Mouse (Mus musculus) intestine, postnatal 0 days (tissue): ENCODE data around the gene Kif5c. TPM values are rescaled to one million over a fixed set of nuclear protein-coding genes. Genes with fewer than 3 reads are reported as not detected.

ENCODE experiments used
- ATAC-seq: fragments of 200-750 bp; cut with Nextera tagmentation; 2 replicates; pipeline ENCODE4 v1.8.0; 2017; ENCODE audit warnings: mild to moderate bottlenecking, moderate TSS enrichment, moderate library complexity
- H3K27ac ChIP-seq: fragments of 300-500 bp; sonication (generic); 2 replicates; pipeline ENCODE4 v1.5.1; 2014; ENCODE audit warnings: mild to moderate bottlenecking, low read depth, low read length, moderate library complexity
- H3K27me3 ChIP-seq: fragments of 300-500 bp; sonication (generic); replicated peaks from 2 replicates; pipeline ENCODE4 v1.6.1; 2014; ENCODE audit warnings: low read length, mixed read lengths; ENCODE audit not compliant: control insufficient read depth, insufficient read depth
- H3K36me3 ChIP-seq: fragments of 300-500 bp; sonication (generic); 2 replicates; pipeline ENCODE4 v1.6.1; 2014; ENCODE audit warnings: mild to moderate bottlenecking, moderate library complexity; ENCODE audit not compliant: control insufficient read depth, insufficient read depth
- H3K4me1 ChIP-seq: fragments of 300-500 bp; sonication (generic); replicated peaks from 2 replicates; pipeline ENCODE4 v1.6.1; 2014; ENCODE audit warnings: antibody characterized with exemption, low read length, mixed read lengths; ENCODE audit not compliant: control insufficient read depth, insufficient read depth
- H3K4me2 ChIP-seq: fragments of 300-500 bp; sonication (generic); replicated peaks from 2 replicates; pipeline ENCODE4 v1.6.1; 2014; ENCODE audit warnings: low read depth, mild to moderate bottlenecking, moderate library complexity
- H3K4me3 ChIP-seq: fragments of 300-500 bp; sonication (generic); 2 replicates; pipeline ENCODE4 v1.5.1; 2014; ENCODE audit warnings: low read depth, low read length
- H3K9ac ChIP-seq: fragments of 300-500 bp; sonication (generic); 2 replicates; pipeline ENCODE4 v1.6.1; 2014; ENCODE audit warnings: mild to moderate bottlenecking, low read depth, low read length
- H3K9me3 ChIP-seq: fragments of 300-500 bp; sonication (generic); 2 replicates; pipeline ENCODE4 v1.6.1; 2016; ENCODE audit warnings: mixed run types; ENCODE audit not compliant: control insufficient read depth
- CTCF ChIP-seq: sonication (generic); IDR thresholded peaks from 2 replicates; pipeline ENCODE4 v1.5.1; 2016; ENCODE audit warnings: low read depth, mild to moderate bottlenecking, control low read depth, antibody characterized with exemption, moderate library complexity
- WGBS: fragments of 180-500 bp; shearing (Covaris S2); extraction: QIAGEN DNeasy Blood & Tissue Kit; methylation state at CpG from one replicate; pipeline ENCODE4 v1.1.7; 2014; 5-methylcytosine and 5-hydroxymethylcytosine counted together
- polyA plus RNA-seq: library from polyadenylated mRNA; unstranded; fragments of >200 nt; fragmentation: Nextera tagmentation; extraction: Ambion mirVana; gene quantifications from 2 replicates; pipeline ENCODE4 v1.2.1, GENCODE M21; 2015

The Kif5c gene
- polyA plus RNA-seq, 1 experiment from 2014 or later = 2.7 TPM

DNA sequence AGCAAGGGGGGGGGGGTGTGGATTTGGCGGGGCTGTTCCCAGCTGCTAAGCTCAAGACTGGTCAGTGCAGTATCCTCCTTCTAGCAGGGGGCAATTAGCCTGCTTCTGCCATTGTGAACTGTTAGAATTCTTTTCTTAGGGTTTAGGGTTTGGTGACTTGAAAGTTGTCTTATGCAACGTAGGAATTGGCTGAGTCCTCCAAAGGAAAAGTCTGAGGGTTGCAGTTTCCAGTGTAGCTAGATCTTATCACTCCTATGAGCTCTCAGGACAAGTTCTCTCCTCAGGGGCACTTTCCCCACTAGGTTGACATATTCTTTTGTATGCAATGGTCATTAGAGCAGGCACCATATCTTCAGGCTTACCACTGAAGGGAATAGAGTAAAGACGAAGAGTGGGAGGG is 169.5 kb downstream of the Kif5c start:
- no peak overlapping the region for H3K9ac ChIP-seq
- no peaks in the 10 kb centered on the region for H3K4me1 ChIP-seq
- no peak overlapping the region for H3K27ac ChIP-seq
- no peak overlapping the region for H3K4me3 ChIP-seq
- no peaks in the 10 kb centered on the region for H3K9me3 ChIP-seq
- H3K36me3 ChIP-seq = no peaks in the 10 kb centered on the region
- TF ChIP-seq CTCF = no peak
- 36% methylated on average over 3 of the region's 3 CpGs for WGBS
- H3K27me3 ChIP-seq = peaks cover 16% of the 10 kb centered on the region; the same call in 1 of the 2 replicates
- ATAC-seq = no peak
- no peak overlapping the region for H3K4me2 ChIP-seq

DNA sequence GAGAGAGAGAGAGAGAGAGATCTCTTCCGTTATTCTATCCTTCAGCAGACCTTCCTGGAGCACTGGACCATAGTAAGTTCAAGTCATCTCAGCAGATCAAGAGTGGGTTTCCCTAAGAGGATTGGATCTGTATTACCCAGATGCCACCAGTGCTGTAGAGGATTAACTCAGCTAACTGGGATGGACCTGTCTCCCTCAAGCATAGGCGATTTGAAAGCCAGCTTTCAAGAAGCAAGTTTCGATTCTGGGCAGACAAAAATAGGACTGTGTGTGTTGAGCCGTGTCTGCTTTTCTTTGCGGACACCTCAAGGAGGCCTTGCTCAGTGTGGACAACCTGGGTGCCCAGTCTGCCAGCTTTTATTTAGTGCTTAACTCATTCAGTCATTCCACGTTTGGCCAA is 170.0 kb downstream of the Kif5c start:
- no peak overlapping the region for H3K9ac ChIP-seq
- no peak overlapping the region for H3K4me2 ChIP-seq
- peaks cover 16% of the 10 kb centered on the region; the same call in 1 of the 2 replicates for H3K27me3 ChIP-seq
- H3K4me1 ChIP-seq = no peaks in the 10 kb centered on the region
- no peak for ATAC-seq
- no peaks in the 10 kb centered on the region for H3K9me3 ChIP-seq
- H3K4me3 ChIP-seq = no peak overlapping the region
- no peak overlapping the region for H3K27ac ChIP-seq
- TF ChIP-seq CTCF = no peak
- whole genome bisulfite sequencing = 84% methylated on average over 6 of the region's 6 CpGs
- H3K36me3 ChIP-seq = no peaks in the 10 kb centered on the region

DNA sequence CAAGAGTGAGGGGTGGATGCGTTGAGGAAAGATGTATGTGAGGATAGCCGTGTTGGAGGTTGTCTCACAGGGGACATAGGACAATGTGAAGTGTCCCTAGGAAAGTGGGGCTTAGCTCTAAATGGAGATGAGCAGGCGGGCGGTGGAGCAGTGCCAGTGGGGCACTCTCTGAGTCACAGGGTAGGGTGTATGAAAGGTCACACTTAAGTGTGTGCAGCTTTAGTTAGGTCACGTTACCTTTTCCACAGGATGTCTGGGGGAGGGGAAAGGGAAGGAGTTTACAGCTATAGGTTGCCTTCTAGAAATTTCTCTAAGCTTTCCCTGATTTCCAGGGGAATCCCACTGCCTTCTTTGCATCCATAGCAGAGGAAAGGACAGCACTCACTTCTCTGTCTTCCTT is 170.4 kb downstream of the Kif5c start:
- no peak overlapping the region for H3K27ac ChIP-seq
- H3K9me3 ChIP-seq = no peaks in the 10 kb centered on the region
- peaks cover 16% of the 10 kb centered on the region; the same call in 1 of the 2 replicates for H3K27me3 ChIP-seq
- no peak for TF ChIP-seq CTCF
- WGBS = 72% methylated on average over 5 of the region's 5 CpGs
- no peak overlapping the region for H3K9ac ChIP-seq
- no peaks in the 10 kb centered on the region for H3K36me3 ChIP-seq
- ATAC-seq = no peak
- H3K4me3 ChIP-seq = no peak overlapping the region
- no peak overlapping the region for H3K4me2 ChIP-seq
- no peaks in the 10 kb centered on the region for H3K4me1 ChIP-seq

DNA sequence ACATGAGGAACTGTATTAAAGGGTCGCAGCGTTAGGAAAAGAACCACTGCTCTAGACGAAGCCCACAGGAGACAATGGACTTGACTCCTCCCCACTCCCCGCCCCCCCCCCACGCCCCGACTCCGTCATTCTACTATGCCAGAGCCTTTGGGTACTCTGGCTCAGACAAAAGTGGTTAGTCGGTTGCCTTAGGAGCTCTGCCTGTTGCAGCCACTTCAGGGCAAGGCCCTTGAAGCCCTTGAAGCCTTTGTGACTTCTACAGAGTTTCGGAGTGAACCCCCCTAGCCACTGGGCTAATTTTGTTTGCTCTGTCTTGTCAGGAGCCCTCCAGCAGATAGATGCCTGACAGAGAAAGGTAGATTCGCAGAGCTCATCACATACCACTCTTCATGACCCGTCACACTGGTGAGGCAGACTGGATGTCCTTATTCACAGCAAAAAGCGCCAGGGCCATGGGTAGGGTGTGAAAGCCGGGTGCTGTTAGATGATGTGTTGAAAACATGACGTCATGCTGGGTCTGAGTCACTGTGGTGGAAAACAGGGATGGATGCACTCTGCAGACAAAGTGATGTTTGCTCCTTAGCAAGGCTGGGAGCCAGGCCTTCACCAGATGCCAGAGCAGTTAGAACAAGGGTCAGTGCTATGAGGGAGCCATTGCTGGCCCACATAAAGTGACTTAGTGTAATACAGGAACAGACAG is 178.5 kb downstream of the Kif5c start:
- ATAC-seq = no peak
- Histone ChIP-seq H3K4me1 (0 out of 2 replicates have a peak, but pooled peaks cover 2% of the 10 kb centered on the region), H3K9ac (no peak overlapping the region), H3K4me3 (no peak overlapping the region), H3K9me3 (no peaks in the 10 kb centered on the region), H3K36me3 (no peaks in the 10 kb centered on the region), H3K27ac (no peak overlapping the region), H3K4me2 (no peak overlapping the region), H3K27me3 (no peaks in the 10 kb centered on the region)
- WGBS = 72% methylated on average over 14 of the region's 14 CpGs
- TF ChIP-seq CTCF = no peak

DNA sequence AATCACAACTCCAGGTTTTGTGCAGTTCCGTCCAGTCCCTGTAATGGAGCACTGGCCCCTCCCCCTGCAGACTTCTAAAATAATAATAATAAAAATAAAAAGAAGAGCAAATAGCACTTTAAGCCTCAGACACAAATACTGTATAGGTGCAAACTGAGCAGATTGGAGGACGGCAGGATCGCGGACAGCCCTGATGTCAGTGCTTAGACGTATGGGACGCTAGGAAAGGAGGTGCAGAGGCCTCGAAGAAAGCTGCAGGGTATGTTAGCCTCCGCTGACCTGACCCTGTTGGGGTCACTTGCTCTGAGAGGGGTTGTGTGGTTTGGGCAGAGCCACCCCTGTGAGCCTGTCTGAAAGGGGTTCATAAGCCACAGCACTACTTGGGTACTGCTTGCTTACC is 185.3 kb downstream of the Kif5c start:
- H3K9me3 ChIP-seq = no peaks in the 10 kb centered on the region
- 57% methylated on average over 8 of the region's 8 CpGs for WGBS
- no peaks in the 10 kb centered on the region for H3K27me3 ChIP-seq
- H3K27ac ChIP-seq = no peak overlapping the region
- no peak overlapping the region for H3K4me3 ChIP-seq
- no peak overlapping the region for H3K4me2 ChIP-seq
- H3K36me3 ChIP-seq = no peaks in the 10 kb centered on the region
- no peak for ATAC-seq
- no peak for TF ChIP-seq CTCF
- H3K9ac ChIP-seq = no peak overlapping the region
- H3K4me1 ChIP-seq = 0 out of 2 replicates have a peak, but pooled peaks cover 2% of the 10 kb centered on the region

DNA sequence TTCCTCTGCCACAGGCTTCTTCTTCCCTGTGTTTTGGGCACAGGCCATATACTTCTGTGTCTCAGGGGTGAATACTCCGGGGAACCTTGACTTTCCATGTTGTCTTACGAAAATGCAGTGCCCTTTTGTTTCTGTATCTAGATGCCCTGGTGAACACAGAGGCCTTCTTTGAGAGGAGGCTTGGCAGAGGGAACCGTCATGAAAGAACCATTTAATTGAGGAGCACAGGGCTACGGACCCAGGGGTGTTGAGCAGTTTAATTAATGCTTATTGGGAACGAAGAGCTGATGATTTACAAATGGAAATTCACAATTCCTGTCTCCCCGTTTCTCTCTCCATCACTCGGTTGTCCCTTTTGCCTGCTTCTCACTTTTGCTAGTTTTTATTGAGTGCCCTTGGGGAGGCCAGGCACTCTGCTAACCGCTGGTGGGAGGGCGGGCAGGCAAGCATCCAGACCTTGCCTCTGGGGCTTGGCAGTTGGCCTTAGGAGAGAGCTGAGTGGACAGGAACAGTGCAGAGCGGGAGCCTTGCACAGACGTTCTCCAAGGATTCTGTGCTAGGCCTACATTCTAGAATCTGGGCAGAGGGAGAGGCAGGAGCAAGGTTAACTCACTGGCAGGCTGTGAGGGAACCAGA is 186.8 kb downstream of the Kif5c start:
- Histone ChIP-seq H3K4me2 (no peak overlapping the region), H3K27ac (no peak overlapping the region), H3K27me3 (no peaks in the 10 kb centered on the region), H3K9ac (no peak overlapping the region), H3K9me3 (no peaks in the 10 kb centered on the region), H3K36me3 (no peaks in the 10 kb centered on the region), H3K4me3 (no peak overlapping the region), H3K4me1 (no peaks in the 10 kb centered on the region)
- no peak for TF ChIP-seq CTCF
- no peak for ATAC-seq
- 81% methylated on average over 11 of the region's 11 CpGs for WGBS
